Mouse (Mus musculus) liver, embryonic 14.5 days (tissue): ENCODE data around the gene Fxyd3. TPM values are rescaled to one million over a fixed set of nuclear protein-coding genes. Genes with fewer than 3 reads are reported as not detected.
A peak's percentile ranks its signal among the peaks of the same experiment; 100 is the strongest.

Source experiments
- ATAC-seq: fragments of 200-750 bp; cut with Nextera tagmentation; 2 replicates; pipeline ENCODE4 v1.8.0; 2017; ENCODE audit warnings: moderate number of reproducible peaks, mild to moderate bottlenecking, moderate library complexity; ENCODE audit not compliant: insufficient read depth
- DNase-seq, 3 experiments: peaks; one replicate each; pipeline ENCODE4 v3.0.0-alpha.2; 2012 to 2013; ENCODE audit warnings: low read depth in 3 of 3, low spot score in 3 of 3
- H3K27ac ChIP-seq: fragments of 300-500 bp; sonication (generic); 2 replicates; pipeline ENCODE4 v1.5.1; 2014; ENCODE audit warnings: moderate library complexity, mild to moderate bottlenecking, control low read depth, inconsistent platforms
- H3K27me3 ChIP-seq: fragments of 300-500 bp; sonication (generic); 2 replicates; pipeline ENCODE4 v1.6.1; 2014; ENCODE audit warnings: mild to moderate bottlenecking, low read length, moderate library complexity; ENCODE audit not compliant: control insufficient read depth, insufficient read depth
- H3K36me3 ChIP-seq: fragments of 300-500 bp; sonication (generic); replicated peaks from 2 replicates; pipeline ENCODE4 v1.6.1; 2014; ENCODE audit warnings: low read depth; ENCODE audit not compliant: control insufficient read depth, insufficient read depth
- H3K4me1 ChIP-seq, 2 experiments: fragments of 200-500 bp in 1 of 2; fragments of 300-500 bp in 1 of 2; sonication (generic) in 1 of 2; replicated peaks; 2 replicates each; pipeline ENCODE4 v1.6.1; 2012 to 2014; ENCODE audit warnings: antibody characterized with exemption in 1 of 2, inconsistent platforms in 1 of 2, low read length in 1 of 2; ENCODE audit not compliant: control insufficient read depth in 2 of 2, insufficient read depth in 2 of 2
- H3K4me2 ChIP-seq: fragments of 300-500 bp; sonication (generic); 2 replicates; pipeline ENCODE4 v1.6.1; 2014; ENCODE audit warnings: low read depth, mild to moderate bottlenecking, control low read depth, moderate library complexity
- H3K4me3 ChIP-seq, 2 experiments: fragments of 200-500 bp in 1 of 2; fragments of 300-500 bp in 1 of 2; sonication (generic) in 1 of 2; 2 replicates each; pipeline ENCODE4 v1.5.1; 2012 to 2014; ENCODE audit warnings: low read depth in 2 of 2, low read length in 2 of 2, mild to moderate bottlenecking in 2 of 2, control low read depth in 1 of 2, inconsistent platforms in 1 of 2, moderate library complexity in 1 of 2; ENCODE audit not compliant: insufficient read depth in 1 of 2
- H3K9ac ChIP-seq: fragments of 300-500 bp; sonication (generic); replicated peaks from 2 replicates; pipeline ENCODE4 v1.6.1; 2014; ENCODE audit warnings: mild to moderate bottlenecking, control low read depth, moderate library complexity
- H3K9me3 ChIP-seq: fragments of 300-500 bp; sonication (generic); 2 replicates; pipeline ENCODE4 v1.6.1; 2016; ENCODE audit warnings: low read length, mixed read lengths; ENCODE audit not compliant: control insufficient read depth
- CTCF ChIP-seq: IDR thresholded peaks from 2 replicates; pipeline ENCODE4 v1.5.1; 2016; ENCODE audit warnings: antibody characterized with exemption, low read depth, control low read depth
- EP300 ChIP-seq: IDR thresholded peaks from 2 replicates; pipeline ENCODE4 v1.6.1; 2016; ENCODE audit warnings: antibody characterized with exemption, low read depth
- WGBS: fragments of 180-500 bp; shearing (Covaris S2); extraction: QIAGEN DNeasy Blood & Tissue Kit; methylation state at CpG from one replicate; pipeline ENCODE4 v1.1.7; 2014; ENCODE audit not compliant: insufficient replicate concordance; 5-methylcytosine and 5-hydroxymethylcytosine counted together
- polyA plus RNA-seq, 2 experiments: library from polyadenylated mRNA; depleted of rRNA in 1 of 2; stranded (reverse) in 1 of 2; unstranded in 1 of 2; fragments of >200 nt; fragmentation: Nextera tagmentation in 1 of 2; extraction: Ambion mirVana in 1 of 2; gene quantifications; 2 replicates each; pipeline versions ENCODE4 v1.2.1 to v1.2.3; 2012 to 2014

Fxyd3 gene
- polyA plus RNA-seq, 2 experiments: 0.54 to 0.86 TPM

DNA sequence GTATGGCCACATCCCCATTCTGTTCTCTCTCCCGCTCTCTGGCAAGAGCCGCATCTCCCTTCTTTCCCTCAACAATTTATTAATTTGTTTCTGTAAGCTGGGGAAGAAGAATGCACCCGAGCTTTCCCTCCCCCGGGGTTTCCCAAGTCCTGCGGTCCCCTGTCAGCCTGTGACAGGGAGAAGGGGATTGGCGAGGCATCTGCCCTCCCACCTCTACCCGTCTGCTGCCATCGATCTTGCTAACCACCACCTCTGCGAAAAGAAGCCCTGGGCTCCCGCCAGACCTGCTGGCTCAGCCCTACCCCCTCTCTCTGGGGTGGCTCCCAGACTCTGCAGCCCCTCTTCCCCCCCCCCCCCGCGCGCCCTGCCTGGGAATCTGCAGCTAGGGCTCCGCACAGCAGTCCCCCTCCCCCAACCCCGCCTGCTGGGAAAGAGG is 26.6 kb downstream of the Fxyd3 start:
- peaks cover 31% of the 10 kb centered on the region for H3K27me3 ChIP-seq
- WGBS: 7% methylated on average over 14 of the region's 15 CpGs

DNA sequence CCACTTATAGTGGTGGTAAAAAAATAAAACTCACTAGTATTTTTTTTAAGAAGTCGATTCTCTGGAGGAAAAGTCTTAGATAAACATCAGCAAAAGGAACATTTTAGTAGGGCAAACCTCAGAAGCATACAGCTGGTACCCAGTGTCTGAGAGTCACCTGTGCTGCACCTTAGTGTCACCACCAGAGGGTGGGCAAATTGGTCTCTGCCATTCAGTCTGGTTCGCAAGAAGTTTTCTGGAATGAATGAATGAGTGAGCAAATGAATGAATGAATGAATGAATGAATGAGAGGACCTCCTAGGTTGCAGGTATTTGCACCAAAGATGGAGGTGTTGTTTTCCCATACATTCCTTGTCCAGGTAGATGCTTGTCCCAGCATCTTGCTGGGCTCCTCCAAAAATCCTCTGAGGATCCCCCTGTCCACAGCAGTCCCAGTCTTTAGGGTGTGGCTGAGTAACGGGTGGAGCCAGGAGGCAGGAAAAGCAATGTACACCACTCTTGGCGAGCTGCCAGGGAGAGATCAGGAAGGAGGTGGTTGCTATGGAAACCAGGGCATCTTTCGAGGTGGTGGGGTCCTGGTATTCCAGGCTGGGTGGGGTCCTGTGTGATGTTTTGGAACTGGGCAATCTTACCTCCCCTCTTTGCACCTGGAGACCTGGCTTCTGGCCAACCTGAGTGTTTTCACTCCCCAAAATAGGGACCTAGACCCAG is 27.2 kb downstream of the Fxyd3 start:
- no peak for ATAC-seq
- peaks cover 31% of the 10 kb centered on the region for H3K27me3 ChIP-seq

More for the DNA sequence above, 26.6 kb downstream of the Fxyd3 start:
- Histone ChIP-seq H3K36me3 (no peaks in the 10 kb centered on the region), H3K9me3 (no peaks in the 10 kb centered on the region), H3K27ac (no peak overlapping the region), H3K9ac (no peak overlapping the region), H3K4me3 (no peak overlapping the region), H3K4me1 (no peaks in the 10 kb centered on the region), H3K4me2 (no peak overlapping the region)
- DNase-seq (no peak), ATAC-seq (no peak)
- no peak for TF ChIP-seq CTCF
- TF ChIP-seq EP300: no peak

DNA sequence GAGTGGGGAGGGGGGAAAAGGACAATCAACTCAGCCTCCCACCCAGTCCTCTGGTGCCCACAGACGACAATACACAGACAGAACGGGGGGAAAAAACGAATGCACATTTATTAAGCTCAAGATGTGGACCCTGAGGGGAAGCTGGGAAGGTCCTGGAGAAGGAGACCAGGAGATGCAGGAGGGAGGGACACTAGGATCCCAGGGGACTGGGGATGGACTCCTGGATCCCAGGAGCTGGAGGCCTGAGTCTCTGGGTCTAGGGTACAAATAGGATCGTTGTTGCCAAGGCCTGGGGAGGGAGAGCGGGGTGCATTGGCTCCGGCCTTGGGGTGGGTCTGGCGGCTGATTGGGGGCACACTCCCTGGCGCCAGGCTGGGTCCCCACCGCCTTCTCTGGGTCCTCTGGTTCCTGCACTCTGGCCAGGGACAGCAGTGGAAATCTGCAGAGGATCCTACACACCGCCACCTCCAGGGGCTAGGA is 34.0 kb downstream of the Fxyd3 start, which contains the start of gene Fxyd5:
Fxyd5 (minus strand) TSS at position 51 of the 480 bp plus-strand sequence.
- Histone ChIP-seq H3K27me3 (no peaks in the 10 kb centered on the region; the same call in 1 of the 2 replicates), H3K4me1 (no peaks in the 10 kb centered on the region)

More for the DNA sequence above, 27.2 kb downstream of the Fxyd3 start:
- Histone ChIP-seq H3K36me3 (no peaks in the 10 kb centered on the region), H3K4me3 (no peak overlapping the region), H3K9ac (no peak overlapping the region), H3K27ac (no peak overlapping the region), H3K4me2 (no peak overlapping the region), H3K4me1 (no peaks in the 10 kb centered on the region), H3K9me3 (no peaks in the 10 kb centered on the region)
- WGBS: 15% methylated on average over 5 of the region's 5 CpGs
- no peak for TF ChIP-seq EP300
- no peak for TF ChIP-seq CTCF
- no peak for DNase-seq

DNA sequence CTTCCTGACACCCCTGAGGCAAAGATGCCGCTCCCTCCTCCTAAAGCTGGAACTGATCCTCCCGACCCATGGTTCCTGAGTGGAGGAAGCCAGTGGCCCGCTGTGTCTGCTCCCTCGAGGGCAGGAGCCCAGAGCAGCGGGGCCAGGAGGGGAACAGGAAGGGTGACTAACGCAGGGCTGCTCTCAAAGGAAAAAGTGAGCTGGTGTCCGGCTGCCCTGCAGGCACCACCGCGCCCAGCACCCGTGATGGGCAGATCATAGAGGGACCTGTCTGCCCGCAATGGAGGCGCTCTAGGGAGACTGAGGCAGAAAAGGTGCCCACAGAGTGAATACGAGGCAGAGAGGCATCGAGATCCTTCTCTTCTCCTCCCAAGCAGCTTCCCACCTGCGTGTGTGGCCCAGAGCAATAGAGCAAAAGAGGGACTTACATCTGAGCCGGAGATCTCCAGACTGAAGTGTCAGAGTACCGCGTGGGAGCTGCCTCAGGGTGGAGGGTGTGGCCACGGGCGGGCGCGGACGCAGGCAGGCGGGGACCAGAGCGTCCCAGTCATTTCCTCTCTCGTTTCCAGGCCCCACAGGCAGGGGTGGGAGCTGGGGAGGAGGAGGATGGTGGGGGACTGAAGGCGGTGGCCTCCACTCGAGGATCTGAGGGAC is 34.7 kb downstream of the Fxyd3 start:
- DNase-seq: no peak
- under 1% methylated on average over 28 of the region's 28 CpGs for WGBS

More for the DNA sequence above, 34.0 kb downstream of the Fxyd3 start, which contains the start of gene Fxyd5:
- TF ChIP-seq EP300 (no peak), CTCF (no peak)
- ATAC-seq (no peak), DNase-seq (no peak)
- Histone ChIP-seq H3K9ac (no peak within 1 kb of the TSS), H3K27ac (no peak within 1 kb of the TSS), H3K4me2 (peak within 1 kb of the TSS; percentile 43), H3K9me3 (no peaks in the 10 kb centered on the region), H3K36me3 (no peaks in the 10 kb centered on the region), H3K4me3 (peak within 1 kb of the TSS; percentile 34 to 41)
- WGBS: 42% methylated on average over 10 of the region's 10 CpGs

DNA sequence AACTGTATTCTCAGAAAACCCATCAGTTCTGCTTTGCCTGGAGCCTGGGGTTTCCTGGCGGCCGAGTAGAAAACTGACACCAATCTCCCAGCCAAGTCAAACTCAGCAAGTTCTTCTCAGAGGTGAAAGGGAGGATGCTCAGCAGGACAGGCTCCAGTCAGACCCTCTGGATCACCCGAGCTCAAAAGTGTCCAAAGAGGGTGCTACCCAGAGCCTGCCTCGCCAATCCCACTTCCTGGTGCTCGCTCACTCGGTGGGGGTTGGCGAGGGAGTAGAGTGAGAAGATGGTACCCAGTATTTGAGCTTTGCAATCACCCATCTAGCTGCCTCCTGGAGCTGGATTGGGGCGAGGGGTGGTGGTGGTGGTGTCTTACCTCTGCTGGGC is 35.5 kb downstream of the Fxyd3 start:
- no peaks in the 10 kb centered on the region for H3K9me3 ChIP-seq
- no peak overlapping the region for H3K4me3 ChIP-seq
- peak overlapping the region; percentile 43 for H3K4me2 ChIP-seq
- WGBS: 16% methylated on average over 8 of the region's 8 CpGs
- H3K36me3 ChIP-seq: no peaks in the 10 kb centered on the region
- no peak for TF ChIP-seq EP300
- TF ChIP-seq CTCF: no peak
- H3K27ac ChIP-seq: no peak overlapping the region
- H3K9ac ChIP-seq: no peak overlapping the region
- ATAC-seq (no peak), DNase-seq (no peak)
- no peaks in the 10 kb centered on the region for H3K4me1 ChIP-seq
- no peaks in the 10 kb centered on the region; the same call in 1 of the 2 replicates for H3K27me3 ChIP-seq

More for the DNA sequence above, 34.7 kb downstream of the Fxyd3 start:
- H3K9me3 ChIP-seq: no peaks in the 10 kb centered on the region
- H3K36me3 ChIP-seq: no peaks in the 10 kb centered on the region
- no peak overlapping the region for H3K9ac ChIP-seq
- TF ChIP-seq CTCF (no peak), EP300 (no peak)
- peak overlapping the region; percentile 43 for H3K4me2 ChIP-seq
- H3K4me3 ChIP-seq: peak overlapping the region; percentile 34 to 41
- H3K27ac ChIP-seq: no peak overlapping the region
- ATAC-seq: no peak
- H3K4me1 ChIP-seq: no peaks in the 10 kb centered on the region
- no peaks in the 10 kb centered on the region; the same call in 1 of the 2 replicates for H3K27me3 ChIP-seq
